ENCODE assay signal across 10 mouse cellular contexts in genomic region chr15:69923833-69924232, GRCm38 (mm10).
A peak's percentile ranks its signal among the peaks of the same experiment; 100 is the strongest.
DNase-seq lines count a peak whose midpoint lies in the region; ATAC-seq and TF ChIP-seq lines count a peak whose summit lies in the region.
"Had no signal": no experiment of that assay in that cellular context is flagged by ENCODE, and none has a peak within 500 bp of the region (broad histone marks: within the 10 kb centered on the region; RNA-seq: fewer than 3 reads in every experiment).

No protein-coding gene starts in this region.

- 56% methylated on average over 4 of the region's 4 CpGs for WGBS in hindbrain, embryonic 12.5 days
- 74% methylated on average over 4 of the region's 4 CpGs for WGBS in hindbrain, embryonic 11.5 days

- no peak overlapping the region for H3K4me2 ChIP-seq in hindbrain, embryonic 12.5 days (replicated peaks)
- no peak overlapping the region for H3K4me2 ChIP-seq in hindbrain, embryonic 11.5 days (replicated peaks; ENCODE audit: low read depth, low read length)
- H3K4me2 ChIP-seq: heart, embryonic 11.5 days had no signal

- H3K9ac ChIP-seq in hindbrain, embryonic 12.5 days, result no peak overlapping the region
- no peak overlapping the region for H3K9ac ChIP-seq in hindbrain, embryonic 11.5 days (ENCODE audit: low read depth, low read length)

- DNase-seq in hindbrain, embryonic 11.5 days (ENCODE audit: low spot score), result no peak
- DNase-seq in brain, embryonic 14.5 days (ENCODE audit: low read depth), result peak; percentile 93
- peak; percentile 2 to 23 for DNase-seq in frontal cortex, postnatal 36 days (ENCODE audit: low spot score in 2 of 2)
- peak; percentile 6 to 27 for DNase-seq in left cerebral cortex, postnatal 14 days (ENCODE audit: low spot score in 2 of 2)
- DNase-seq in heart, adult 9 months (ENCODE audit: low spot score in 2 of 2), result no peak
- DNase-seq in kidney, postnatal 14 days, result no peak
- DNase-seq: thymus, postnatal 4 days had no signal

- no peak overlapping the region for H3K4me3 ChIP-seq in hindbrain, embryonic 12.5 days
- H3K4me3 ChIP-seq in hindbrain, embryonic 11.5 days (ENCODE audit: low read depth, low read length), result no peak overlapping the region

- H3K4me1 ChIP-seq in hindbrain, embryonic 12.5 days, result no peaks in the 10 kb centered on the region; the same call in 1 of the 2 replicates
- H3K4me1 ChIP-seq in hindbrain, embryonic 11.5 days (replicated peaks; ENCODE audit: control insufficient read depth, insufficient read depth, low read length), result no peaks in the 10 kb centered on the region

- intact Hi-C loops in left cerebral cortex, postnatal 14 days (cut with DNase I), result loop anchor here (10.0 kb wide), 1 partner anchor 989 kb away; no protein-coding TSS in a partner anchor

- H3K27ac ChIP-seq in hindbrain, embryonic 12.5 days, result no peak overlapping the region
- no peak overlapping the region for H3K27ac ChIP-seq in hindbrain, embryonic 11.5 days (ENCODE audit: low read depth, low read length)

- TF ChIP-seq POLR2A in brain, embryonic 14.5 days (IDR thresholded peaks at IDR 0.05; ENCODE audit: borderline replicate concordance, extremely low read depth, insufficient read depth, insufficient read length, poor library complexity, severe bottlenecking), result no peak

- TF ChIP-seq CTCF in brain, embryonic 14.5 days (IDR thresholded peaks at IDR 0.05; ENCODE audit: borderline replicate concordance, extremely low read depth, insufficient read depth, insufficient read length), result no peak

- no peaks in the 10 kb centered on the region for H3K36me3 ChIP-seq in hindbrain, embryonic 12.5 days
- H3K36me3 ChIP-seq in hindbrain, embryonic 11.5 days (ENCODE audit: control insufficient read depth, insufficient read depth, low read length), result no peaks in the 10 kb centered on the region

- no peaks in the 10 kb centered on the region for H3K9me3 ChIP-seq in hindbrain, embryonic 12.5 days (replicated peaks)
- no peaks in the 10 kb centered on the region for H3K9me3 ChIP-seq in hindbrain, embryonic 11.5 days (ENCODE audit: control insufficient read depth, low read length)

- ATAC-seq in hindbrain, embryonic 12.5 days (ENCODE audit: low FRiP score), result 0 out of 2 replicates have a peak, but pooled peaks have one; percentile 43
- no peak for ATAC-seq in hindbrain, embryonic 11.5 days (ENCODE audit: low FRiP score)
- ATAC-seq in inflammation-experienced regulatory T-cells, adult 6 months, result no peak

- no peaks in the 10 kb centered on the region for H3K27me3 ChIP-seq in hindbrain, embryonic 12.5 days
- H3K27me3 ChIP-seq in hindbrain, embryonic 11.5 days (ENCODE audit: control insufficient read depth, insufficient read depth, low read length), result no peaks in the 10 kb centered on the region

Comparison
In these comparisons a context has a peak if more than half of its experiments do, and no peak if none do; other contexts are left out.
1. DNase-seq: peak in brain, embryonic 14.5 days (single experiment), frontal cortex, postnatal 36 days (2 of 2) and left cerebral cortex, postnatal 14 days (2 of 2); none in hindbrain, embryonic 11.5 days (single experiment), heart, adult 9 months (0 of 2) and kidney, postnatal 14 days (single experiment).